In genomic region chr12:8858748-8859147, GRCm38 (mm10) we compare ENCODE assay signal across 13 mouse cellular contexts.
DNase-seq lines count a peak whose midpoint lies in the region; ATAC-seq lines count a peak whose summit lies in the region.
"Had no signal": no experiment of that assay in that cellular context is flagged by ENCODE, and none has a peak within 500 bp of the region (broad histone marks: within the 10 kb centered on the region; RNA-seq: fewer than 3 reads in every experiment).

No protein-coding gene starts in this region.

- H3K27ac ChIP-seq in lung, embryonic 16.5 days (ENCODE audit: low read length) = no peak overlapping the region
- H3K27ac ChIP-seq in heart, embryonic 12.5 days (ENCODE audit: poor library complexity, severe bottlenecking) = peak overlapping the region; percentile 24; the same call in 1 of the 2 replicates
- peak overlapping the region; percentile 93 for H3K27ac ChIP-seq in limb, embryonic 10.5 days

- no peaks in the 10 kb centered on the region for H3K9me3 ChIP-seq in lung, embryonic 16.5 days (ENCODE audit: control insufficient read depth, low read length)
- H3K9me3 ChIP-seq in heart, embryonic 12.5 days (replicated peaks) = no peaks in the 10 kb centered on the region
- no peaks in the 10 kb centered on the region for H3K9me3 ChIP-seq in limb, embryonic 10.5 days (replicated peaks)
- H3K9me3 ChIP-seq: embryonic facial prominence, embryonic 13.5 days; megakaryocyte, embryonic 14.5 days had no signal

- peaks cover 4% of the 10 kb centered on the region for H3K4me1 ChIP-seq in lung, embryonic 16.5 days (replicated peaks; ENCODE audit: control insufficient read depth, insufficient read depth, low read length)
- H3K4me1 ChIP-seq in heart, embryonic 12.5 days (replicated peaks) = peaks cover 37% of the 10 kb centered on the region
- H3K4me1 ChIP-seq in limb, embryonic 10.5 days = peaks cover 91% of the 10 kb centered on the region

- no peaks in the 10 kb centered on the region for H3K27me3 ChIP-seq in lung, embryonic 16.5 days (ENCODE audit: control insufficient read depth, insufficient read depth, low read depth, low read length)
- no peaks in the 10 kb centered on the region for H3K27me3 ChIP-seq in heart, embryonic 12.5 days (replicated peaks)
- no peaks in the 10 kb centered on the region for H3K27me3 ChIP-seq in limb, embryonic 10.5 days (ENCODE audit: low read depth, poor library complexity, severe bottlenecking)
- H3K27me3 ChIP-seq: embryonic facial prominence, embryonic 13.5 days had no signal

- H3K36me3 ChIP-seq in lung, embryonic 16.5 days (ENCODE audit: control insufficient read depth, insufficient read depth, low read length) = no peaks in the 10 kb centered on the region
- H3K36me3 ChIP-seq in heart, embryonic 12.5 days = no peaks in the 10 kb centered on the region
- H3K36me3 ChIP-seq in limb, embryonic 10.5 days = no peaks in the 10 kb centered on the region
- H3K36me3 ChIP-seq: embryonic facial prominence, embryonic 13.5 days had no signal

- no peak overlapping the region for H3K4me3 ChIP-seq in lung, embryonic 16.5 days (ENCODE audit: low read length)
- no peak overlapping the region for H3K4me3 ChIP-seq in heart, embryonic 12.5 days
- H3K4me3 ChIP-seq in limb, embryonic 10.5 days = no peak overlapping the region
- H3K4me3 ChIP-seq: embryonic facial prominence, embryonic 13.5 days; megakaryocyte, embryonic 14.5 days had no signal

- peak; percentile 45 to 49 for DNase-seq in cerebellum, adult 18-20 months
- no peak for DNase-seq in cerebellum, adult 11 months
- no peak for DNase-seq in lung, postnatal 4 days
- no peak for DNase-seq in limb, embryonic 10.5 days (ENCODE audit: low spot score)
- no peak for DNase-seq in embryo, embryonic 9.5 days (ENCODE audit: extremely low spot score)
- DNase-seq in adrenal gland, postnatal 10 days = no peak
- DNase-seq: kidney, adult 9 months; lung, adult 18-20 months had no signal

- WGBS in lung, embryonic 16.5 days = 77% methylated on average over 7 of the region's 7 CpGs
- 39% methylated on average over 7 of the region's 7 CpGs for WGBS in heart, embryonic 12.5 days
- 91% methylated on average over 7 of the region's 7 CpGs for WGBS in limb, embryonic 10.5 days

- 0 out of 2 replicates have a peak, but pooled peaks have one; percentile 3 for ATAC-seq in lung, embryonic 16.5 days (ENCODE audit: low read depth)
- no peak for ATAC-seq in heart, embryonic 12.5 days (ENCODE audit: insufficient number of reproducible peaks, low FRiP score)
- ATAC-seq: forebrain, embryonic 14.5 days had no signal

- no peak overlapping the region for H3K4me2 ChIP-seq in lung, embryonic 16.5 days (ENCODE audit: low read depth, low read length)
- 0 out of 2 replicates have a peak overlapping the region, but pooled peaks have one; percentile 12 for H3K4me2 ChIP-seq in heart, embryonic 12.5 days
- H3K4me2 ChIP-seq: embryonic facial prominence, embryonic 13.5 days had no signal

- no peak overlapping the region for H3K9ac ChIP-seq in lung, embryonic 16.5 days (ENCODE audit: low read length)
- peak overlapping the region; percentile 39; the same call in 1 of the 2 replicates for H3K9ac ChIP-seq in heart, embryonic 12.5 days
- H3K9ac ChIP-seq: embryonic facial prominence, embryonic 13.5 days had no signal

Comparison
In these comparisons a context has a peak if more than half of its experiments do, and no peak if none do; other contexts are left out.
1. DNase-seq: peak in cerebellum, adult 18-20 months (2 of 2); none in cerebellum, adult 11 months (single experiment), lung, postnatal 4 days (0 of 2), limb, embryonic 10.5 days (single experiment), embryo, embryonic 9.5 days (single experiment) and adrenal gland, postnatal 10 days (single experiment).